Mouse (Mus musculus): ENCODE measurements around the gene Gng12.
"Not testable (repeated sequence)": the region's sequence is repeated elsewhere in the genome, so short reads cannot be mapped to it uniquely, and the experiment has no call there.

Gene Gng12

DNA sequence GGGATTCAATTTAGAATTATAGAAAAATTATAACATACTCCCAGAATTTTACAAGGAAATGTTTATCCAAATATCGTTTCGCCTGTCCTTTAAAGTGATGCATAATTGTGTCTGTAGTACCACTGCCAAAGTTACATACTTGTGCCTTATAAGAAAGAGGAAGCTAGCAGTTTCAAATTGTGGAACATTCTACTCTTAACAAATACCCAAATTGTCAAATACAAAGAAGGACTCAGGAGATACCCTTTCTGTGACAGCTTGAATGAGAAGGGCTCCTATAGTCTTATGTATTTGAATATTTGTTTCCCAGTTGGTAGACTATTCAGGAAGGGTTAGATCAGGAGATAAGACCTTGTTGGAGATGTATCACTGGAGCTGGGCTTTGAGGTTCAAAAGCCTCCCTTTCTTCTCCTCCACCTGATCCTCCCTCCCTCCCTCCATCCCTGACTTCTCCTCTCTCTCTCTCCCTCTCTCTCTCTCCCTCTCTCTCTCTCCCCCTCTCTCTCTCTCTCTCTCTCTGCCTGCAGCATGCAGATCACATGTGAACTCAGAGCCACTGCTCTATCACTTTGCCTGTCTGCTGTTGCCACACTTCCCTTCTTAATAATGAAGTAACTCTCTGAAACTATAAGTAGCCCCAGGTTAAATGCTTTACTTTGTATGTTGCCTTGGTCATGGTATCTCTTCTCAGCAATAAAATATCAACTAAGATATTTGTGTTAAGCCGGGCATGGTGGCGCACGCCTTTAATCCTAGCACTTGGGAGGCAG is 62.5 kb downstream of the Gng12 start:
- DNase-seq: no peak

DNA sequence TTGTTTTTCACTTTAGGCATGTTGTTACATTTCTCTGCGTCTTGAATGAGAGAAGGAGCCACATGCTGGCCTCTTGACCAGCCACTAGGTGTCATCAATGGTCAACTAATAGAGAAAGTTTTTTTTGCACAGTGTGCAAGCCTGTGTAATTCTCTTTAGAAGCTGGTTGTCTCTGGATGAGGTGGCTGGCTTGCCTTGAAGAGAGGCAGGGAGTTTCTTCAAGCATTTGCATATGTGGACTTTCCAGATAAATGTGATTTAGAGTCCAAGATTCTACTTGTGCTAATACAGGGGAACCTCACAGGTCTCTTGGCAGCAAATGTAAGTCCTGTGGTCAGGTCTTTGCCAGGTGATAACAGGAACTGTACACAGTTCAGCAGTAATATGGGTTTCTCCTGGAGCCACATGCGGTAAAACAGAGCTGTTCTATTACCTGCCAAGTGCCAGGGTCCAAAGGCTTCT is 66.4 kb downstream of the Gng12 start:
- peak; percentile 47 to 67 for DNase-seq

DNA sequence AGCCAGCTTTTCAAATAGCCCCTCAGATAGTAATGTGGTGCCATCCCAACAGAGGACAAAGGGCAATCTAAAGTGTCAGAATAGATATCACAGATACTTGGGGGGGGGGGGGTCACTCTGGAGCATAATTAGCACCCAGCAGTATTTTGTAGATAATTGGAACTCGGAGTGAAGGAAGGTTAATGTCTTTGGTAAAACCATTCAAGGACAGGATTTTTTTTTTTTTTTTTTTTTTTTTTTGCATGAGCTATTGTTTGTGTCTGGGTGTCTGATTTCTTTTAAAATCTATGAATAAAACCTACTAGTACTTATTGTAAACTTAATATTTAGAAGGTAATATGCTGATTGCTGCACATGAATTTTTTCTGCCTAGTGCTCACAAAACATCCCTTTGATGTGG is 66.9 kb downstream of the Gng12 start:
- no peak for DNase-seq

DNA sequence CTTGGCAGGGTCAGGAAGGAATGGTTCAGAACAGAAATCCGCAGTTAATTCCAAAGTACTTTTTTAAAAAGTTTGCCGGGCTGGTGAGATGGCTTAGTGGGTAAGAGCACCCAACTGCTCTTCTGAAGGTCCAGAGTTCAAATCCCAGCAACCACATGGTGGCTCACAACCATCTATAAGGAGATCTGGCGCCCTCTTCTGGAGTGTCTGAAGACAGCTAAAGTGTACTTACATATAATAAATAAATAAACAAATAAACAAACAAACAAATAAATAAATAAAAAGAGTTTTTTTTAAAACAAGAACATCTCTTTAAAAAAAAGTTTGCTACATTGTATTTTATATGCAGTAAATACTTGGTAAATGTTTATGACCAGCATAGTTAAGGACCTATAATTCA is 67.5 kb downstream of the Gng12 start:
- not testable (repeated sequence) for DNase-seq

GRCm38 (mm10) chr6:66964222-66964621 is 68.0 kb downstream of the Gng12 start:
- no peak for DNase-seq

DNA sequence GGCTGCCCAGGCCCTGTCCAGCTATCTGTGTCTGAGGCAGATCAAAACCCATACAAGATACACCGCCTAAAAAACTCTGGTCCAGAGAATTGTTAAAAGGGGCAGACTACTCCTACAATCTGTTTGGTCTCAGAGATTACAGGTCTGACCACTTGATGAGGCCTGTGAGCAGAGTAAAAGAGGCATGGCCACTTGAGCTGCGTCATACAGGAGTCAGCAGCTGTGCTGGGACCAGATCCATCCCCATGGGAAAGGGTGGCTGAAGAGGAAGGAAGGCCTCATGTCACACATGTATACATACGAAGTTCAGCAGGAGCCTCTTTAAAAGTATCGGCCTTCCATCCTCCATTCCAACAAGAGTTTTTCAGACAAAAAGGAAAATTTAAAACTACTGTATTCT is 69.0 kb downstream of the Gng12 start:
- DNase-seq: no peak

- peak in 1 of 2 experiments; percentile 31 for DNase-seq
These were observed 71.6 kb downstream of the Gng12 start for GRCm38 (mm10) chr6:66967788-66968187.

GRCm38 (mm10) chr6:66969446-66969845 is 73.2 kb downstream of the Gng12 start:
- no peak for DNase-seq

GRCm38 (mm10) chr6:66972300-66972699 is 76.1 kb downstream of the Gng12 start:
- DNase-seq: no peak

GRCm38 (mm10) chr6:66973180-66973579 is 77.0 kb downstream of the Gng12 start:
- DNase-seq: peak; percentile 42 to 52

- DNase-seq: no peak
These were observed 79.3 kb downstream of the Gng12 start for GRCm38 (mm10) chr6:66975522-66975921.

DNA sequence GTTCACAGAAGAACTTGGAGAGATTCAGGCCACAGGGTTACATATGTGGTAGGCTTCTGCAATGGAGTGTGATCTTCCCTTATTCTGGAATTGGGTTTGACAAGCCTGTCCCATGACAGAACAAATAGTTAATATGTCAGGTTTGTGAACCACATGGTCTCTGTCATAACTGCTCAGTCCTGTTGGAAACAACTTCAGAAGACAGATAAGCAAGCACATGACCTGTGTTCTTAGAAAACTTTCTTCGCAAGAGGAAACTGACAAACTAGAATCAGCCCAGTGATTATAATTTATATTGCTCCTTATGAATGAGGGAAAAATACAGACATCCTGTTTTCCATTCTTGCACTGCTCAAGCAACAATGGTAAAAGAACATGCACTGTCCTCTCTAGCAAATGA is 83.0 kb downstream of the Gng12 start:
- DNase-seq: no peak

GRCm38 (mm10) chr6:66980040-66980439 is 83.8 kb downstream of the Gng12 start:
- no peak for DNase-seq

DNA sequence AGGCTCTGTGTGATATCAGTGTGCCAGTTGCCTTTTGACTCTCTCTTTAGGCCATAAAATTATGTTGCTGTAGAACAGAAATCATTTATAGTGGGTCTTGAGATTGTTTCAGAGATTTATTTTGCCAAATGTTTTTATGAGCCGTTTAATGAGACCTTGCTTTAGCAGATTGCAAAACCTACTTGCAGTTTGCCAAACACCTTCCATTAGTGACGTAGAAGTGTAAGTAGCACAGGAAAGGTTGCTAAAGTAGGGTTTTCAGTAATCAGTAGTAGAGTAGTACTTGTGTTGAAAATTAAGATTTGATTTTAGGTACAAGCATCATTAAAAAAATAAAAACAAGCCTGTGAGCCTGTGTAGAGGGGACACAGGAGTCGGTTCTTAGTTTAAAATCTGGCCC is 85.2 kb downstream of the Gng12 start:
- no peak for DNase-seq

DNA sequence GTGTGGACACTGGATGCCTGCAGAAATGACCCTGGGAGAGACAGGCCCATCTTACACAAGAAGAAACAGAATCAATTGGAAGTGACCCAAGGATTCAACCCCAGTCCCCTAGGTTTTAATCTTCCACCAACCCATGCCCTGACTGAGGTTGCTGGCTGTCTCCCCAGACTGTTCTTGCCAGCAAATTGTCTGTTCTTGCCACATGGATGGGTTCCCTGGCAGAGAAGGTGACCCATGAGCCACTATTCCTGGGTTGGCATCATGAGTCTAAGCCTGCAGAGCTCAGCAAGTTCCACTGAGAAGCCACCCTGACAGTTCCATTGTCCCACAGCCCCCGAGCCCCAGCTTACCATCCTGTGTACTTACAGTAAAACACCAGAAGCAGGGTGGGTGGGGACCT is 85.7 kb downstream of the Gng12 start:
- DNase-seq: no peak

- DNase-seq: no peak
These were observed 87.9 kb downstream of the Gng12 start for GRCm38 (mm10) chr6:66984079-66984478.

- DNase-seq: no peak
These were observed 88.5 kb downstream of the Gng12 start for GRCm38 (mm10) chr6:66984672-66985071.

- no peak for DNase-seq
These were observed 89.3 kb downstream of the Gng12 start for GRCm38 (mm10) chr6:66985500-66985899.

GRCm38 (mm10) chr6:66986063-66986462 is 89.9 kb downstream of the Gng12 start:
- DNase-seq: no peak

- DNase-seq: peak in 1 of 2 experiments; percentile 40
These were observed 91.4 kb downstream of the Gng12 start for GRCm38 (mm10) chr6:66987643-66988042.

GRCm38 (mm10) chr6:66988363-66988762 is 92.2 kb downstream of the Gng12 start:
- DNase-seq: no peak

GRCm38 (mm10) chr6:66989037-66989436 is 92.8 kb downstream of the Gng12 start:
- no peak for DNase-seq

DNA sequence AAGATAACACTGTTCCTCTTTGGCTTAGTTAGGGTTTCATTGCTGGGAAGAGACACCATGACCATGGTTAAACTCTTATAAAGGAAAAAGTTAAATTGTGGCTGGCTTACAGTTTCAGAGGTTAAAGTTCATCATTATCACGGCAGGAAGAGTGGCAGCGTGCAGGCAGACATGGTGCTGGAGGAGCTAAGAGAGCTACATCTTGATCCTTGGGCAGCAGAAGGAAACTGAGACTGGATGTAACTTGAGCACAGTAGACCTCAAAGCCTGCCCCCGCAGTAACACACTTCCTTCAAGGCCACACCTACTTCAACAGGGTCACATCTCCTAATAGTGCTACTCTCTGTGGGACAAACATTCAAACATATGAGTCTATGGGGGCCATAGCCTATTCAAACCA is 93.3 kb downstream of the Gng12 start:
- no peak for DNase-seq

DNA sequence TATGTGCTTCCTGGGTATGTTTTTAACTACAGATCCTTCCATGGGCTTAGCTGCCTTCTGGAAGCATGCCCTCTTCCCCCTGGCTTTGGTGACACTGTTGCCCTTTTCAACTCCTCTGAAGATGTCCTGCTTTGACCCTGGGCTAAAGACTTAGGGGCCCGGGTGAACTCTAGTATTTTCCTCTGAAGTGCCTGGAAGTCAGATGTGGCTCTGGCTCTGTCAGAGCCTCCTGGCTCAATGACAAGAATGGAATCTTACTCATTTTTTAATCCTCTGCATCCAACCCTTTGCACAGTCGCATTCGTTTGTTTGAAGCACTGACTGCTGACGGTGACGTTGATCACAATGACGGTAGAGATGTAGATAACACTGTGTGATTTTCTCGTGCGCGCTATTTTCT is 96.0 kb downstream of the Gng12 start:
- DNase-seq: no peak

DNA sequence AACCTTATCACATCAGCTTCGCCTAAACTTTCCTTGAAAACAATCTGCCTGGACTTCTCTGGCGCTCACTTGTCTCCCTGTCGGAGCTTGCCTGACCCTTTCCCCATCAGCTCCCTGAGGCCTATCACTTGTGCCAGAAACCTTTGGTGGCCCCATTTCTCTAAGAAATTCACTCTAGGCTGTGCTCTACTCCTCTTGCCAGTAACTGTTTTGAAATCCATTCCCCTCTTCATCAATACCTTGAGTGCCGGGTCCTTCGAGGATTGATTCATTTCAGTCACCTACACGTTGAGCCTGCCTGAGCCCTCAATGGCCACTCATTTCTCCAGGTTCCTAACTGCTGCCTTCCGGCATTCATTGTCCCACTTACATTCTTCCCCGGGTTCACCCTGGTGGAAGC is 96.6 kb downstream of the Gng12 start:
- no peak for DNase-seq
